Mouse (Mus musculus): ENCODE data around the gene Hist4h4.
"Not testable (repeated sequence)": the region's sequence is repeated elsewhere in the genome, so short reads cannot be mapped to it uniquely, and the experiment has no call there.

Hist4h4 gene

GRCm38 (mm10) chr6:136813117-136813516 is 8.9 kb upstream of the Hist4h4 start:
- peak in 1 of 2 experiments; percentile 43 for DNase-seq

GRCm38 (mm10) chr6:136811196-136811595 is 7.0 kb upstream of the Hist4h4 start:
- DNase-seq = peak; percentile 51 to 68

- DNase-seq = no peak
Measured at GRCm38 (mm10) chr6:136809673-136810072, 5.5 kb upstream of the Hist4h4 start.

- DNase-seq = peak; percentile 50 to 61
Measured at GRCm38 (mm10) chr6:136809077-136809476, 4.9 kb upstream of the Hist4h4 start.

GRCm38 (mm10) chr6:136808631-136809046 is 4.4 kb upstream of the Hist4h4 start:
- DNase-seq = peak; percentile 33 to 68

GRCm38 (mm10) chr6:136808014-136808417 is 3.8 kb upstream of the Hist4h4 start, which contains the start of gene H2afj:
H2afj (plus strand) TSS chr6:136808244.
- peak; percentile 98 to 99 for DNase-seq

GRCm38 (mm10) chr6:136807395-136808013 is 3.3 kb upstream of the Hist4h4 start:
- peak in 1 of 2 experiments; percentile 40 for DNase-seq

GRCm38 (mm10) chr6:136806819-136807218 is 2.6 kb upstream of the Hist4h4 start:
- no peak for DNase-seq

GRCm38 (mm10) chr6:136805409-136805775 is 1.2 kb upstream of the Hist4h4 start:
- no peak for DNase-seq

- DNase-seq = no peak
Measured at GRCm38 (mm10) chr6:136804705-136805408, 642 bp upstream of the Hist4h4 start.

- DNase-seq = no peak
Measured at GRCm38 (mm10) chr6:136803093-136803738, 999 bp downstream of the Hist4h4 start.

- DNase-seq = no peak
Measured at GRCm38 (mm10) chr6:136801274-136801673, 2.9 kb downstream of the Hist4h4 start.

- no peak for DNase-seq
Measured at GRCm38 (mm10) chr6:136800710-136801109, 3.5 kb downstream of the Hist4h4 start.

- not testable (repeated sequence) for DNase-seq
Measured at GRCm38 (mm10) chr6:136797874-136798693, 6.1 kb downstream of the Hist4h4 start.

- no peak for DNase-seq
Measured at GRCm38 (mm10) chr6:136795850-136796249, 8.4 kb downstream of the Hist4h4 start.

GRCm38 (mm10) chr6:136795110-136795509 is 9.1 kb downstream of the Hist4h4 start:
- DNase-seq = no peak

- DNase-seq = no peak
Measured at GRCm38 (mm10) chr6:136793831-136794525, 10.2 kb downstream of the Hist4h4 start.

- DNase-seq = no peak
Measured at GRCm38 (mm10) chr6:136792884-136793758, 11.1 kb downstream of the Hist4h4 start.

GRCm38 (mm10) chr6:136789391-136789971 is 14.7 kb downstream of the Hist4h4 start:
- peak; percentile 67 to 71 for DNase-seq

- DNase-seq = no peak
Measured at GRCm38 (mm10) chr6:136782761-136783160, 21.5 kb downstream of the Hist4h4 start.

GRCm38 (mm10) chr6:136782146-136782545 is 22.1 kb downstream of the Hist4h4 start:
- no peak for DNase-seq
